Mouse (Mus musculus): ENCODE measurements at regions not wholly inside any gene's neighbourhood (a gene's known extent, or its start where the extent isn't known, plus 50 kb on each side); places are given as distances from the start of the nearest gene placed in this dataset.

GRCm38 (mm10) chr3:60948897-60949296, 53.7 kb upstream of the P2ry1 start:
- TF ChIP-seq CTCF (IDR thresholded peaks at IDR 0.05; ENCODE audit: extremely low read depth, insufficient read depth, low read length), result no peak
- TF ChIP-seq POLR2A (IDR thresholded peaks at IDR 0.05; ENCODE audit: extremely low read depth, insufficient read depth, low read length), result no peak
- H3K4me3 ChIP-seq (ENCODE audit: insufficient read depth, low read length), result no peak overlapping the region
- H3K27ac ChIP-seq (ENCODE audit: insufficient read depth, low read length), result no peak overlapping the region
- no peaks in the 10 kb centered on the region for H3K4me1 ChIP-seq (ENCODE audit: control insufficient read depth, insufficient read depth, low read length)

Data from cortical plate, adult 2 months (tissue).